Mouse (Mus musculus): ENCODE results near the gene Gsdme. TPM values are rescaled to one million over a fixed set of nuclear protein-coding genes. Genes with fewer than 3 reads are reported as not detected.

Gsdme gene
- 9.5 and 10.5 TPM in 2 replicates for polyA plus RNA-seq (2012; rRNA removed)

GRCm38 (mm10) chr6:50263670-50264069, at the start of gene Gsdme:
Gene Gsdme, minus strand, starts transcription at chr6:50263862.

Other genes with a start within 250 kb of the Gsdme start
- 46.8 and 69.3 TPM in 2 replicates for gene Mpp6, start 153.6 kb downstream of the Gsdme start, polyA plus RNA-seq (2012; rRNA removed)
- 9.6 and 11.7 TPM in 2 replicates for gene Osbpl3, start 192.3 kb upstream of the Gsdme start, polyA plus RNA-seq (2012; rRNA removed)